Mouse (Mus musculus) C2C12 (cell line): ENCODE data around the gene Clrn1. TPM values are rescaled to one million over a fixed set of nuclear protein-coding genes. Genes with fewer than 3 reads are reported as not detected.

ENCODE experiments used
- H3K27me3 ChIP-seq: one replicate; pipeline ENCODE4 v1.6.1; 2011; ENCODE audit not compliant: control insufficient read depth, insufficient read depth, insufficient read length
- H3K36me3 ChIP-seq: one replicate; pipeline ENCODE4 v1.6.1; 2011; ENCODE audit not compliant: control insufficient read depth, insufficient read depth
- H3K4me3 ChIP-seq: one replicate; pipeline ENCODE4 v1.5.1; 2011; ENCODE audit warnings: mild to moderate bottlenecking, control low read depth; ENCODE audit not compliant: poor library complexity, insufficient read depth, severe bottlenecking
- H3K79me2 ChIP-seq: one replicate; pipeline ENCODE4 v1.6.1; 2011; ENCODE audit not compliant: control insufficient read depth, insufficient read depth
- H3K79me3 ChIP-seq: one replicate; pipeline ENCODE4 v1.6.1; 2011; ENCODE audit warnings: low read depth, control low read depth
- H3ac ChIP-seq: one replicate; pipeline ENCODE3; 2011; ENCODE audit warnings: low read depth; ENCODE audit not compliant: control insufficient read depth, insufficient read length
- CEBPB ChIP-seq: IDR thresholded peaks from one replicate; pipeline ENCODE4 v1.6.1; 2011; ENCODE audit warnings: low read depth, mild to moderate bottlenecking, control low read depth, moderate library complexity
- CTCF ChIP-seq: IDR thresholded peaks from one replicate; pipeline ENCODE4 v1.5.1; 2011; ENCODE audit not compliant: control insufficient read depth, insufficient read depth, insufficient read length
- FOSL1 ChIP-seq: IDR thresholded peaks from one replicate; pipeline ENCODE4 v1.8.0; 2011; ENCODE audit warnings: mild to moderate bottlenecking, low read length; ENCODE audit not compliant: poor library complexity, insufficient read depth, severe bottlenecking
- MAX ChIP-seq: IDR thresholded peaks from one replicate; pipeline ENCODE4 v1.6.1; 2011; ENCODE audit warnings: mild to moderate bottlenecking, control low read depth
- MYOD1 ChIP-seq: IDR thresholded peaks from one replicate; pipeline ENCODE4 v1.6.1; 2011; ENCODE audit warnings: low read depth; ENCODE audit not compliant: control insufficient read depth, insufficient read length
- MYOG ChIP-seq: IDR thresholded peaks from one replicate; pipeline ENCODE4 v1.6.1; 2011; ENCODE audit not compliant: control insufficient read depth, insufficient read length; ENCODE audit errors: extremely low read depth
- USF1 ChIP-seq: IDR thresholded peaks from one replicate; pipeline ENCODE4 v1.6.1; 2011; ENCODE audit warnings: low read depth, mild to moderate bottlenecking, control low read depth, moderate library complexity
- polyA plus RNA-seq: library from polyadenylated mRNA; unstranded; fragments of >200 nt; fragmentation: generic; extraction: Trizol; gene quantifications from one replicate; pipeline ENCODE4 v1.2.1, GENCODE M21; 2012; ENCODE audit warnings: missing spikeins

The Clrn1 gene
- polyA plus RNA-seq, 1 experiment, result 0.04 TPM

- H3K79me2 ChIP-seq, result no peaks in the 10 kb centered on the region
- H3K4me3 ChIP-seq, result no peak overlapping the region
- peaks cover 10% of the 10 kb centered on the region for H3K27me3 ChIP-seq
- no peaks in the 10 kb centered on the region for H3K79me3 ChIP-seq
- H3K36me3 ChIP-seq, result no peaks in the 10 kb centered on the region
- H3ac ChIP-seq, result no peak overlapping the region
- TF ChIP-seq CEBPB (no peak), CTCF (no peak), MAX (no peak), USF1 (no peak), MYOG (no peak), MYOD1 (no peak), FOSL1 (no peak)
These were observed 56.6 kb downstream of the Clrn1 start for GRCm38 (mm10) chr3:58828366-58829153.

DNA sequence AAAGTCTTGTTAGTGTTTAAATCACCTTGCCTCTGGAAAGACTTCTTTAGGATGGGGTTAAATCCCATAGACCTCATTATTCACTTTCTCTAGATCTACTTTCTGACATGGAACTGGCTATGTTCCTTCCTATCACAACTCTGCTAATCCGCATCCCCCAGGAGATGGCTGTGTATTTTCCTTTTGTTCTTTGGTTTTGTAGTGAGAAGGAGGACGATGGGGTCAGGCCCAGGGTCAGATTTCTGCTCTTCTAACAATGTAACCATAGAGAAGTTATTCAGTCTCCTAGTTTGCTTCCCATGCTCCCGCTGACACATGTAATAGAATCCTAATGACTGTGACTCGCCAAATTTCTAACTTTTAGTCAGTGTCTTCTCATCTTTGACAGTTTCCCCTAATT is 58.9 kb downstream of the Clrn1 start:
- no peaks in the 10 kb centered on the region for H3K36me3 ChIP-seq
- H3K4me3 ChIP-seq, result no peak overlapping the region
- peaks cover 10% of the 10 kb centered on the region for H3K27me3 ChIP-seq
- TF ChIP-seq CTCF, result no peak
- no peak for TF ChIP-seq MAX
- no peak for TF ChIP-seq MYOG
- TF ChIP-seq CEBPB, result no peak
- TF ChIP-seq FOSL1, result no peak
- no peak for TF ChIP-seq USF1
- no peak for TF ChIP-seq MYOD1
- H3ac ChIP-seq, result no peak overlapping the region
- no peaks in the 10 kb centered on the region for H3K79me2 ChIP-seq
- H3K79me3 ChIP-seq, result no peaks in the 10 kb centered on the region

GRCm38 (mm10) chr3:58822211-58822610 is 62.9 kb downstream of the Clrn1 start, which contains the start of gene Mindy4b-ps:
TSS of gene Mindy4b-ps (minus strand) at chr3:58822311.
- no peaks in the 10 kb centered on the region for H3K79me3 ChIP-seq
- peaks cover 5% of the 10 kb centered on the region for H3K27me3 ChIP-seq
- H3ac ChIP-seq, result no peak within 1 kb of the TSS
- no peak within 1 kb of the TSS for H3K4me3 ChIP-seq
- no peaks in the 10 kb centered on the region for H3K36me3 ChIP-seq
- TF ChIP-seq MYOG, result no peak
- no peak for TF ChIP-seq FOSL1
- no peak for TF ChIP-seq CTCF
- no peak for TF ChIP-seq MAX
- no peak for TF ChIP-seq USF1
- no peak for TF ChIP-seq MYOD1
- TF ChIP-seq CEBPB, result no peak
- no peaks in the 10 kb centered on the region for H3K79me2 ChIP-seq

GRCm38 (mm10) chr3:58817337-58817736 is 67.8 kb downstream of the Clrn1 start:
- H3K4me3 ChIP-seq, result no peak overlapping the region
- H3K36me3 ChIP-seq, result no peaks in the 10 kb centered on the region
- H3K27me3 ChIP-seq, result peaks cover 12% of the 10 kb centered on the region
- H3ac ChIP-seq, result no peak overlapping the region
- H3K79me2 ChIP-seq, result no peaks in the 10 kb centered on the region
- TF ChIP-seq MYOG, result no peak
- TF ChIP-seq CTCF, result no peak
- no peak for TF ChIP-seq MYOD1
- no peak for TF ChIP-seq USF1
- TF ChIP-seq CEBPB, result no peak
- TF ChIP-seq MAX, result no peak
- no peak for TF ChIP-seq FOSL1
- no peaks in the 10 kb centered on the region for H3K79me3 ChIP-seq

DNA sequence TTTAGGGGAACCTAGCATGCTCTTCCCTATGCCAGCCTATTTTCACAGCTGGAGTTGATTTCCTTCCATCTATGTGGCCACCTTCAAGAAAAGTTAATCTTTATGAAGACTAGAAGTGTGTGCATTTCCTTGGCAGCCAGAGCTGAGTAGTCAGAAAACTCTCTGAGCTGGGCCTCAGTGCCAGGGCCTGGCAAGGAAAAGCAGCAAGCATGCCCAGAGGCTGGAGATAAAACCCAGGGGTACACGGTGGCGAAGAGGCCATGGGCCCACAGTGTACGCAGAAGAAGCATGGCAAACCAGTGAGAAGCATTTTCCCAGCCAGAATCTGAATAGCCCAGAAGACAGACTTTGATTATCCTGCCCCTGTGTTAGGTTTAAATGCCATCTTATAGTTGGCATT is 70.9 kb downstream of the Clrn1 start:
- Histone ChIP-seq H3K79me2 (no peaks in the 10 kb centered on the region), H3K4me3 (no peak overlapping the region), H3ac (no peak overlapping the region), H3K27me3 (peaks cover 12% of the 10 kb centered on the region), H3K79me3 (no peaks in the 10 kb centered on the region), H3K36me3 (no peaks in the 10 kb centered on the region)
- TF ChIP-seq USF1 (no peak), CTCF (no peak), MYOD1 (no peak), MAX (no peak), MYOG (no peak), FOSL1 (no peak), CEBPB (no peak)

GRCm38 (mm10) chr3:58810353-58810752 is 74.8 kb downstream of the Clrn1 start:
- H3K36me3 ChIP-seq, result no peaks in the 10 kb centered on the region
- no peaks in the 10 kb centered on the region for H3K79me3 ChIP-seq
- H3ac ChIP-seq, result no peak overlapping the region
- no peaks in the 10 kb centered on the region for H3K27me3 ChIP-seq
- no peaks in the 10 kb centered on the region for H3K79me2 ChIP-seq
- TF ChIP-seq CEBPB (no peak), FOSL1 (no peak), USF1 (no peak), CTCF (no peak), MYOG (no peak), MYOD1 (no peak), MAX (no peak)
- H3K4me3 ChIP-seq, result no peak overlapping the region
